Mouse (Mus musculus): ENCODE data around the gene Ap3b1.

DNA sequence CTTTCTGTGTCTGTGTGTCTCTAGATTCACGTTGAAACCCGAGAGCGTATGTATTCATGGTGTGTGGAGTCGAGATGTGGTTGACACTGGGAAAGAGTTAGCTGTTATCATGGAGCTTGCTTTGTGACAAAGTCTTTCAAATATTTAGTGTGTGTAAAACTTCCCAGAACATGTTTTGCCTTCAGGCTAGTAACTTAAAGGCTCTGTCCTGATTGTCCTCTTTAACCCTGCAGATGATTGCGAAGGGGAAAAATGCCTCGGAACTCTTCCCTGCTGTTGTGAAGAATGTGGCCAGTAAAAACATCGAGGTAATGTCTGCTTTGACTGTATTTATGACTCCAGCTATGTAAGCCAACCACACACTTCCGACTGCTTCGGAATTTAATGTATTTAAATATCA lies 35.7 kb downstream of the Ap3b1 start:
- TF ChIP-seq E2F4 (IDR thresholded peaks at IDR 0.05; ENCODE audit: insufficient read depth) (no peak), POLR2A (IDR thresholded peaks at IDR 0.05; ENCODE audit: insufficient read length, low read depth) (no peak), TCF12 (IDR thresholded peaks at IDR 0.05; ENCODE audit: insufficient read depth, poor library complexity, severe bottlenecking) (no peak), MAX (IDR thresholded peaks at IDR 0.05; ENCODE audit: low read depth) (no peak), TCF3 (IDR thresholded peaks at IDR 0.05; ENCODE audit: insufficient read length, low read depth) (no peak), MYOG (IDR thresholded peaks at IDR 0.05; ENCODE audit: control insufficient read depth in 1 of 3, insufficient read depth in 1 of 3, insufficient read length in 2 of 3, low read depth in 2 of 3) (no peak), SRF (IDR thresholded peaks at IDR 0.05; ENCODE audit: control insufficient read depth, insufficient read length, low read depth) (no peak), MYOD1 (IDR thresholded peaks at IDR 0.05; ENCODE audit: control insufficient read depth in 1 of 3, insufficient read length in 2 of 3, low read depth in 2 of 3) (no peak), POLR2AphosphoS2 (IDR thresholded peaks at IDR 0.05; ENCODE audit: insufficient read length, low read depth) (no peak), REST (IDR thresholded peaks at IDR 0.05; ENCODE audit: insufficient read depth, insufficient read length) (no peak)

Measured in myocyte (in vitro differentiated cells).